Mouse (Mus musculus) cerebellum, adult 2 months (tissue): ENCODE data around the gene Fndc5.

Experiments used
- CTCF ChIP-seq: fragments of 200-500 bp; IDR thresholded peaks from 2 replicates; pipeline ENCODE4 v1.5.1; 2011; ENCODE audit warnings: low read depth, mild to moderate bottlenecking, control low read depth, low read length, moderate library complexity, borderline replicate concordance; ENCODE audit not compliant: insufficient read depth
- POLR2A ChIP-seq: fragments of 200-500 bp; IDR thresholded peaks from 2 replicates; pipeline ENCODE4 v1.6.1; 2011; ENCODE audit warnings: low read length, control low read depth, borderline replicate concordance; ENCODE audit not compliant: insufficient read depth

DNA sequence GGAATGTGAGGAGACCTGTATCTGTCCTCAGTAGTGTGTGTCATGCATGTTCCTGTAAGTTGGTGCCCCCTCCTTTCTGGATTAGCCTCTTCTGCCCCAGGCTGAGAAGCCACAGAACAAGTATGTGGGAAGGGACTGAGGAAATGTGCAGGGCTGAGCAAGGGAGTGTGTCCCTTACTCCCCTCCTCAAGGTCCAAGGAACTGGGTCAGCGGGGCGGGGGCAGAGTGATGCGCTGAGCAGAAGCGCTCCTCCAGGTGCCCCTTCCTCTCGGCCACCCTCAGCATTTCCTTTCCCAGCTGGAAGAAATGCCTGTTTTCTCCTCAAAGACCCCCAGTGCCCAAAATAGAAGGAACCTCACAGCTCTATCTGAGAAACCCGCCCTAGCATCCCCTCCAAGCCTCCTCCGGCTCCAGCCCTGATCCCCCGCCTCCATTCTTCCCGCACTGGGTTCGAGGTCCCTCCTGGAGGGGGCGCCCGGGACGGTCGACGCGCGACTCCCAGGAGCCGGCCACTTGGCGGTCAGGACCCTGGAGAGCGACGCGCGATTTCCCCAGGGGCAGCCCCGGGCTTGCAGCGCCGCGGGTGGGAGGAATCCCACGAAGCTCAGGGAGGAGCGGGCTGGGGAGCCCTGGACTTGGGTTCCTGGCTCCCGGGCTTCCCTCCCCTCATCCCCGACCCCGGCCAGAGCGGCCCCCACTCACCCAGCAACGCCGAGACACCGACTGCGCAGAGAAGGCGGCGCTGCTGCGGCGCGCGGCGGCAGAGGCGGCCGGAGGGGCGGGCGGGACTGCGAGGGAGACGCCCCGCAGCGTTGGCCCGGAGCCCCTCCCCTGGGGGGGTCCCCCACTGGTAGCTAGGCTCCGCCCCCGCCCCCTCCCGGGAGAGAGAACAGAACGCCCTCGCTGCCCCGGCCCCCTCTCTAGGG is 16.0 kb upstream of the Fndc5 start:
- TF ChIP-seq CTCF (no peak), POLR2A (no peak)
